Mouse (Mus musculus): ENCODE results near the gene Klhl3. TPM values are rescaled to one million over a fixed set of nuclear protein-coding genes. Genes with fewer than 3 reads are reported as not detected.

Gene Klhl3
- polyA plus RNA-seq, 1 experiment: 16.1 TPM

DNA sequence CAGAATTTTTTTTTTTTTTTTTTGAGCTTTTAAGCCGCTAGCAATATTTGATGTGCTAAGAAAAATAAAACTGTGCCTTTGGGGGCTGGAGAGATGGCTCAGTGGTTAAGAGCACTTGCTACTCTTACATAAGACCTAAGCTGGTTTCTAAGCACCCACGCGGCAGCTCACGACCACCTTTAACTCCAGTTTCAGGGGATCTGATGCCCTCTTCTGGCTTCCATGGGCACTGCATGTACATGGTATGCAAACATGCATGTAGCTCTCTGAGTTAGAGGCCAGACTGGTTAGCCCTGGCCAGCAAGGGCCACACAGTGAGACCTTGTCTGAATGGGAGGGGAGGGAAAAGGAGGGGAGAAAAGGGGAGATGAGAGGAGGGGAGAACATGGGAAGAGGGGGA lies 68.1 kb downstream of the Klhl3 start:
- DNase-seq: no peak
- Histone ChIP-seq H3K27me3 (ENCODE audit: control insufficient read depth, insufficient read depth, low read length) (no peaks in the 10 kb centered on the region), H3K4me1 (ENCODE audit: control insufficient read depth, insufficient read depth, low read length) (peaks cover 1% of the 10 kb centered on the region; the same call in 1 of the 2 replicates), H3K4me3 (replicated peaks; ENCODE audit: insufficient read depth, low read depth, low read length) (no peak overlapping the region), H3K27ac (ENCODE audit: insufficient read depth, low read length) (no peak overlapping the region)
- TF ChIP-seq CTCF (IDR thresholded peaks at IDR 0.05; ENCODE audit: borderline replicate concordance, insufficient read depth, low read depth, low read length) (peak; percentile 42), POLR2A (IDR thresholded peaks at IDR 0.05; ENCODE audit: borderline replicate concordance, insufficient read depth, low read length) (no peak)
- 76% methylated on average over 4 of the region's 4 CpGs for WGBS

DNA sequence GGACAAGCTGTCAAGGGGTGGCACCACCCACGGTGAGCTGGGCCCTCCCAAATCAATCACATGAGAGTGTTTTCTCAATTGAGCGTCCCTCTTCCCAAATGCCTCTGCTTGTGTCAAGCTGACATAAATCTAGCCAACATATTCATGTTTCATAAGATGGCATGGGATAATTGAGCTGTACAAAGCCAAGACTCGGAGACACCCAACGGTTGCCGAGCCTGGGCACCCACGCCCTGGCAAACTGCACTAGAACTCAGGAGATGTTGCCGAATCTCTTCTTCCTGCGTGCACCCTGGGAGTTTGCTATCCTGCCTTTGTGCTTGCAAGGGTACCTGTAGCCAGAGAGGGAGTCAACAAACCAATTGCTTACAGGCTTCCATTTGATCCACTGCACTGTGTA lies 70.1 kb downstream of the Klhl3 start:
- Histone ChIP-seq H3K27me3 (ENCODE audit: control insufficient read depth, insufficient read depth, low read length) (no peaks in the 10 kb centered on the region), H3K4me1 (ENCODE audit: control insufficient read depth, insufficient read depth, low read length) (no peaks in the 10 kb centered on the region), H3K27ac (ENCODE audit: insufficient read depth, low read length) (no peak overlapping the region), H3K4me3 (replicated peaks; ENCODE audit: insufficient read depth, low read depth, low read length) (no peak overlapping the region)
- 57% methylated on average over 8 of the region's 8 CpGs for WGBS
- no peak for DNase-seq
- TF ChIP-seq POLR2A (IDR thresholded peaks at IDR 0.05; ENCODE audit: borderline replicate concordance, insufficient read depth, low read length) (no peak), CTCF (IDR thresholded peaks at IDR 0.05; ENCODE audit: borderline replicate concordance, insufficient read depth, low read depth, low read length) (no peak)

DNA sequence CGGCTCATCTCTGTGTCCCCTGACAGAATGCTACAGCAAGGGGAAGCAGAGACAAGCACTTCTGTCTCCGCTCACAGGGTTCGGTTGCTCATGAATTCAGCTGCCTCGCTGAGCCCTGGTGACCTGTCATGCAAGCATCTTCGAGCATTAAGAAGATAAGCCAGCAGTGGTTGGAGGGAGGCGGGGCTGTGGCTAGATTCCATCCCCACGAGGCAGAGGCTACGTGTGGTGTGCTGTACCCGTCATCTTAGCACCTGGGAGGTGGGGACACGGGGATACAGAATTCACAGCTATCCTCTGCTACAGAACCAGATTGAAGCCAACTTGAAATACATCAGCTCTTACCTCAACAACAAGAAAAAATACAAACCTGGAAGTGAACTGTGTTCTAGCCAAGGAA lies 73.3 kb downstream of the Klhl3 start:
- Histone ChIP-seq H3K4me3 (replicated peaks; ENCODE audit: insufficient read depth, low read depth, low read length) (no peak overlapping the region), H3K4me1 (ENCODE audit: control insufficient read depth, insufficient read depth, low read length) (peaks cover 17% of the 10 kb centered on the region), H3K27me3 (ENCODE audit: control insufficient read depth, insufficient read depth, low read length) (no peaks in the 10 kb centered on the region), H3K27ac (ENCODE audit: insufficient read depth, low read length) (no peak overlapping the region)
- DNase-seq: no peak
- TF ChIP-seq CTCF (IDR thresholded peaks at IDR 0.05; ENCODE audit: borderline replicate concordance, insufficient read depth, low read depth, low read length) (no peak), POLR2A (IDR thresholded peaks at IDR 0.05; ENCODE audit: borderline replicate concordance, insufficient read depth, low read length) (no peak)
- 68% methylated on average over 10 of the region's 10 CpGs for WGBS

DNA sequence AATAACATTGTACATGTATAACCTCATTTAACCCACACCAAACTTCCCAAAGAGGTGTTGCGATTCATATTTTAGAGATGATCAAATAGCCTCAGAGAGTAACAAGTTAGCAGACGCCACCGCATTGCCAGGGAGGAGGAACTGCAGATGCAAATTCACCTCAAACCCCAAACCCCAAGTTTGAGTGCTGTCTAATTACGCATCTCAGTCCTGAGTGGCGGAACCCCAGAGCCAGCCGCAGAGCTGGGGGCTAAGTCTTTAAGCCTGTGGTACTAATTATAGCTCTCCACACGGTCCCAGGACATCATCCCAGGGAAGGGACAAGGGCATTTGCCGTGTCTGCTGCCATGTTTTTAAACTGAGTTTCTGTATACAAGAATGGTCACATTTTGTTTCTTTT lies 75.9 kb downstream of the Klhl3 start:
- DNase-seq: no peak
- H3K4me3 ChIP-seq (replicated peaks; ENCODE audit: insufficient read depth, low read depth, low read length): no peak overlapping the region
- WGBS: 94% methylated on average over 8 of the region's 8 CpGs

DNA sequence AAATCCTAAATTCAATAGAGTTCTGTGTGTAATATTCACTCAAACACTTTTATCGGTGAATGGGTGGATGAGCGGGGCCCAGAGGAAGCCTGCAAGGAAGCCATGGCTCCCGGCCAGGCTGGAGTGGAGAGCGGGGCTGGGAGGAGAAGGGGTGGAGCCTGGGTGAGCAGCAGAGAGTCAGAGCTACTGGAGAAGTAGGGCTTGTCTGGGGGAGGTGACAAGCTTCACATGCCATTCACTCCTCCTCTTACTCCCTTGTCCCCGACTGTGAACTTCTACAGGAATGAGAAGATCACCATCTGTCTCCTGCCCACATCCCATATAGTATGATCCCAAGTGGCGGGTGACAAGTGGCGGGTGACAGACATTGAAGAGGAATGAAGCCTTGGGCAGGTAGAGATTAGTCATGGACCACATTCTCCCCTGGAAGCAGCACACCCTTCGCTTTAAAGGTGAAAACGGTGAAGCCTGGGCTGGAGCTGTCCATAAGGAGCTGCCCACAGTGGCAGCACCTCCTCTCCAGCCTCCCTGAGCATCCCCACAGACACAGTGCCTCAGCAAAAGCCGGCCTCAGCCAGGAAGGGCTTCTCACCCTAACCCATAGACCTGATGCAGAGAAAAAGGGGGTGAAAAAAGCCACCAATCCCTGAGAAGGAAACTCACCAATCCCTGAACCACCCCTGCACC lies 77.8 kb downstream of the Klhl3 start:
- Histone ChIP-seq H3K27ac (ENCODE audit: insufficient read depth, low read length) (peak overlapping the region; percentile 79), H3K4me1 (ENCODE audit: control insufficient read depth, insufficient read depth, low read length) (peaks cover 19% of the 10 kb centered on the region), H3K27me3 (ENCODE audit: control insufficient read depth, insufficient read depth, low read length) (no peaks in the 10 kb centered on the region), H3K4me3 (replicated peaks; ENCODE audit: insufficient read depth, low read depth, low read length) (no peak overlapping the region)
- DNase-seq: peak; percentile 74 to 84
- TF ChIP-seq CTCF (IDR thresholded peaks at IDR 0.05; ENCODE audit: borderline replicate concordance, insufficient read depth, low read depth, low read length) (no peak), POLR2A (IDR thresholded peaks at IDR 0.05; ENCODE audit: borderline replicate concordance, insufficient read depth, low read length) (no peak)
- 7% methylated on average over 10 of the region's 10 CpGs for WGBS

More for the DNA sequence above, 75.9 kb downstream of the Klhl3 start:
- H3K27me3 ChIP-seq (ENCODE audit: control insufficient read depth, insufficient read depth, low read length): no peaks in the 10 kb centered on the region
- H3K4me1 ChIP-seq (ENCODE audit: control insufficient read depth, insufficient read depth, low read length): peaks cover 17% of the 10 kb centered on the region
- TF ChIP-seq POLR2A (IDR thresholded peaks at IDR 0.05; ENCODE audit: borderline replicate concordance, insufficient read depth, low read length) (no peak), CTCF (IDR thresholded peaks at IDR 0.05; ENCODE audit: borderline replicate concordance, insufficient read depth, low read depth, low read length) (no peak)
- no peak overlapping the region for H3K27ac ChIP-seq (ENCODE audit: insufficient read depth, low read length)

DNA sequence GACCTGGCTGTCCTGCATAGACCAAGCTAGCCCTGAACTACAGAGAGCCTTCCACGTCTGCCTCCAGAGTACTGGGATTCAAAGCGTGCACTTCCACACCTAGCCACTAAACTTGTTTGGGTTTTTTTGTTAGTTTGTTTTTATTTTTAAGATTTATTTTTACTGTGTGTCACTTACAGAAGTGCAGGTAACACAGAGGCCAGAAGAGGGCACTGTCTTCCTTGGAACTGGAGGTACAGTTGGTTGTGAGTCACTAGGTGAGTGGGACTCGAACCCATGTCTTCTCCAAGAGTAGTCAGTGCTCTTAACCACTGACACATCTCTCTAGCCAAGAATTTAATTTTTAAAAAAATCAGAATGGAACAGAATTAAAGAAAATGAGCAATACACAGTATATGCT lies 78.4 kb downstream of the Klhl3 start:
- WGBS: 91% methylated on average over 3 of the region's 3 CpGs

DNA sequence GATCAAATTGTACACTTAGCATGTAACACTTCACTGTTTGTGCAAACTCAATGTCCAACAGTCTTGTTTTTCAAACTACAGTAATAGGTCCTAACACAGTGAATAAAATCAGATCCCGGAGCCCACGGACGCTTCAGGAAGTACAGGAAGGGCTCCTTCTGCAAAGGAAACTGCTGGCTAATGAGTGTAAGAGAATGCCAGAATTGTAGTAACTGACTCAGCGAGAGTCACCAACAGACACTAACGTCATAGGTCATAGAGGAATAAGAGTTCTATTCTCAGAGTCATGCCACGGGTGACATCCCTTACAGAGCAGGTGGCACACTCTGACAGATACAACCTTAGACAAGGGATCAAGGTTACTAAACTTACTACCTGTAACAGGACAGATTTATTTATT lies 78.9 kb downstream of the Klhl3 start:
- no peak overlapping the region for H3K27ac ChIP-seq (ENCODE audit: insufficient read depth, low read length)
- 89% methylated on average over 6 of the region's 6 CpGs for WGBS
- DNase-seq: peak in 1 of 2 experiments; percentile 9
- H3K4me1 ChIP-seq (ENCODE audit: control insufficient read depth, insufficient read depth, low read length): peaks cover 27% of the 10 kb centered on the region
- H3K27me3 ChIP-seq (ENCODE audit: control insufficient read depth, insufficient read depth, low read length): no peaks in the 10 kb centered on the region
- TF ChIP-seq CTCF (IDR thresholded peaks at IDR 0.05; ENCODE audit: borderline replicate concordance, insufficient read depth, low read depth, low read length) (no peak), POLR2A (IDR thresholded peaks at IDR 0.05; ENCODE audit: borderline replicate concordance, insufficient read depth, low read length) (no peak)
- no peak overlapping the region for H3K4me3 ChIP-seq (replicated peaks; ENCODE audit: insufficient read depth, low read depth, low read length)

More for the DNA sequence above, 78.4 kb downstream of the Klhl3 start:
- no peak overlapping the region for H3K27ac ChIP-seq (ENCODE audit: insufficient read depth, low read length)
- no peaks in the 10 kb centered on the region for H3K27me3 ChIP-seq (ENCODE audit: control insufficient read depth, insufficient read depth, low read length)
- peaks cover 25% of the 10 kb centered on the region for H3K4me1 ChIP-seq (ENCODE audit: control insufficient read depth, insufficient read depth, low read length)
- DNase-seq: peak in 1 of 2 experiments; percentile 13
- H3K4me3 ChIP-seq (replicated peaks; ENCODE audit: insufficient read depth, low read depth, low read length): no peak overlapping the region
- TF ChIP-seq CTCF (IDR thresholded peaks at IDR 0.05; ENCODE audit: borderline replicate concordance, insufficient read depth, low read depth, low read length) (peak; percentile 7; the same call in 1 of the 2 replicates), POLR2A (IDR thresholded peaks at IDR 0.05; ENCODE audit: borderline replicate concordance, insufficient read depth, low read length) (no peak)

DNA sequence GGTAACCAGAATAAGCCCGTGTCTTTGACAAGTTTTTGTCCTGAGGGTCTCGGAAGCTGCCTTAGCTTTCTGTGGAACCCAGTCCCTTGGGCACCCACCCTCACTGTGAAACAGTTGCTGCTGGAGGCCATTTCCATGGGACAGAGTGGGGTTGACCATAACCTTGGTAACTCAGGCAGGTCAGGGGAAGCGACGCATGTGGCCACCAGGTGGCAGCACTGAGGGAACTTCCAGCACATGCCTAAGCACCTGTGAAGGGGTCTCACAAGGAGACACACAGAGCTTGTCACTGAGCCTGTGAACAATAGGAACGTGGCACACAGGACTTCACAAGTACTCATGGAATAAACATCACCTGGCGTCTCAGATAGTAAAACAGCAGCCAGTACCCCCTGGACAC lies 81.6 kb downstream of the Klhl3 start:
- 57% methylated on average over 6 of the region's 6 CpGs for WGBS
- Histone ChIP-seq H3K4me3 (replicated peaks; ENCODE audit: insufficient read depth, low read depth, low read length) (no peak overlapping the region), H3K4me1 (ENCODE audit: control insufficient read depth, insufficient read depth, low read length) (peaks cover 23% of the 10 kb centered on the region), H3K27me3 (ENCODE audit: control insufficient read depth, insufficient read depth, low read length) (no peaks in the 10 kb centered on the region), H3K27ac (ENCODE audit: insufficient read depth, low read length) (no peak overlapping the region)
- TF ChIP-seq CTCF (IDR thresholded peaks at IDR 0.05; ENCODE audit: borderline replicate concordance, insufficient read depth, low read depth, low read length) (peak; percentile 86), POLR2A (IDR thresholded peaks at IDR 0.05; ENCODE audit: borderline replicate concordance, insufficient read depth, low read length) (no peak)
- DNase-seq: peak; percentile 61 to 78

Data from cerebellum, adult 2 months (tissue).